Mouse (Mus musculus) heart, embryonic 11.5 days (tissue): ENCODE results near the gene Pafah1b2. TPM values are rescaled to one million over a fixed set of nuclear protein-coding genes. Genes with fewer than 3 reads are reported as not detected.

Experiments used
- ATAC-seq: fragments of 200-750 bp; cut with Nextera tagmentation; replicated peaks from 2 replicates; pipeline ENCODE4 v1.8.0; 2017; ENCODE audit warnings: moderate library complexity; ENCODE audit not compliant: insufficient number of reproducible peaks, low FRiP score, low TSS enrichment
- H3K27ac ChIP-seq: fragments of 300-500 bp; sonication (generic); 2 replicates; pipeline ENCODE4 v1.5.1; 2014; ENCODE audit warnings: mild to moderate bottlenecking, low read depth, low read length
- H3K27me3 ChIP-seq: fragments of 300-500 bp; sonication (generic); 2 replicates; pipeline ENCODE4 v1.6.1; 2014; ENCODE audit warnings: mild to moderate bottlenecking, low read length, mixed read lengths; ENCODE audit not compliant: control insufficient read depth, insufficient read depth
- H3K36me3 ChIP-seq: fragments of 300-500 bp; sonication (generic); 2 replicates; pipeline ENCODE4 v1.6.1; 2014; ENCODE audit warnings: mild to moderate bottlenecking, low read length, moderate library complexity, mixed read lengths; ENCODE audit not compliant: control insufficient read depth, insufficient read depth
- H3K4me1 ChIP-seq: fragments of 300-500 bp; sonication (generic); 2 replicates; pipeline ENCODE4 v1.6.1; 2014; ENCODE audit warnings: low read length; ENCODE audit not compliant: control insufficient read depth, insufficient read depth
- H3K4me2 ChIP-seq: fragments of 300-500 bp; sonication (generic); 2 replicates; pipeline ENCODE4 v1.6.1; 2014; ENCODE audit warnings: mild to moderate bottlenecking, moderate library complexity
- H3K4me3 ChIP-seq: fragments of 300-500 bp; sonication (generic); 2 replicates; pipeline ENCODE4 v1.5.1; 2014; ENCODE audit warnings: low read depth, low read length
- H3K9ac ChIP-seq: fragments of 300-500 bp; sonication (generic); 2 replicates; pipeline ENCODE4 v1.6.1; 2014; ENCODE audit warnings: mild to moderate bottlenecking, low read depth, low read length, moderate library complexity
- H3K9me3 ChIP-seq: fragments of 300-500 bp; sonication (generic); replicated peaks from 2 replicates; pipeline ENCODE4 v1.6.1; 2016; ENCODE audit warnings: low read length; ENCODE audit not compliant: control insufficient read depth
- WGBS: fragments of 180-500 bp; shearing (Covaris S2); extraction: QIAGEN DNeasy Blood & Tissue Kit; methylation state at CpG from one replicate; pipeline ENCODE4 v1.1.7; 2014; ENCODE audit not compliant: insufficient replicate concordance; 5-methylcytosine and 5-hydroxymethylcytosine counted together
- polyA plus RNA-seq: library from polyadenylated mRNA; unstranded; fragments of >200 nt; fragmentation: Nextera tagmentation; extraction: Ambion mirVana; gene quantifications from 2 replicates; pipeline ENCODE4 v1.2.1, GENCODE M21; 2014

Gene Pafah1b2
- polyA plus RNA-seq, 1 experiment from 2014 or later = 155 TPM

DNA sequence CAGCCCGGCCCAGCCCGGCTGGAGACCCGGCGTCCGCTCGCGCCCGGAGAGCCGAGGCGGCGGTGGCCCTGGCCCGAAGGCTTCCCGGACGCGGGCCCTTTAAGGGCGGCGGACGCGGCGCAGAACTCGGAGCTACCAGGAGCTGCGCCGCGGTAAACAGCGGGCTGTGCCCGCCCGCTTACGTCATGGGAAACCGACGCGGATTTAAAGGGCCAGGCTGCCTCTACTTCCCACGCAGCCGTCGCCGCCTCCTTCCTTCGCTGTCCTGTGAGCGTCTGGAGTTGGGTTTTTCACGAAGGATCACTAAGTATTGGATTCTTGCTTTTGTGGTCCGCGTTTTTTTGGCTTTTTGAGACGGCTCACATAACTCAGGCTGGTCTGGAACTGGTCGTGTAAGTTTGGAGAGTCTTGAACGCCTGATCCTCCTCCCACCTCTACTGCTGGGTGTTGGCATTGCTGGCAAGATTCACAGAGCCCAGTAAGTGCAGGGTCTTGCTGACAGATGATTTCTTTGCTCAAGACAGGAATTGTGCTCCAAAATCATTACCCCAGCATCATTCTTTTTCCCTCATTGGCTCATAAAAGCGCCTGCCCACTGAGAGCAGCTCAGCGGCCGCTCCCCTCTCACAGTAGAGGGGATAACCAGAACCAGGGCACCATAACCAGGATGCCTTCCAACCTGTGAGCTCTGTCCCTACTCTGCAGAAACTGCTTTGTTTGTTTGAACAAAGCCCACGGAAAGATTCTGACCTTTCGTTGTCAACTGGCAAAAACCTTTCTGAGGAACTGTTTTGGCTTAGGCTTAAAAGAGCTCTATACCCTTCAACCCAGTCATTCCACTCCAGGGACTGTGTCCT lies 57.2 kb downstream of the Pafah1b2 start, which contains the start of gene Sidt2:
Gene Sidt2 (minus strand): TSS at position 152 of the 857 bp plus-strand sequence.
- ATAC-seq = peak; percentile 92
- WGBS = under 1% methylated on average over 48 of the region's 48 CpGs

DNA sequence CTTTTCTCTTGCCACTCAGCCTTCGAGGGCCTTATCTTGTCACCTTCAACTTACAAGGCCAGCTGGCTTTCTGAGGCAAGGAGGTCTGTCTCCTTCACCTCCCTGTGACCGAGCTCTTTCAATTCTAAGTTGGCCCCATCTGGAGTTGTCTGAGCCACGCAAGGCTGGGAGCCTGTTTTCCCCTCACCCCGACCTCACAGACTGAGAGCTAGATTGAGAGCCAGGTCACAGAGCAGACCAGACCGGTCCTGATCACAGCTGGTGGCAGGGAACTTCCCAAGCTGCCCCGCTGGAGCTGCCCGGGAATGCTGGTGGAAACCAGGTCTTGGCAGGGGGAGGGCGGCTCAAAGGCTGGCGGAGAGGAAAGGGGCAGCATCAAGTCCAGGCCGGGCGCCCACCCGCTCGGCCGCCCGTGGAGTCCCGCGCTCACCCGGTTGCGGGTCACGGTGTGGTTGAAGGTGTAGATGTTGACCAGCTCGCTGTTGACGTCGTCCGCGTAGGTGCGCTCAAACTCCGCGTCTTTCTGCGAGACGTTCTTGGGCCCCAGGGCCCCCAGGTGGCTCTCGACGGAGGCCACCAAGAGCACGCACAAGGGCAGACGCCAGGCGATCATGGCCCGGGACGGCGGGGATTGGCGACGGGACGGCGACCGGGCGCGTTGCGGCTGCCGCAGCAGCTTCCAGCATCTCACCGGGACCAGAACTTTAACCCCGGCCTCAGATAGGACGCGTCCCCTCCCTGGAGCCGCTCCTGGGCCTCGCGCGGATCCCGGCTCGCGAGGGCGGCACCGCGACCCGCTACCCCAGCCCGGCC lies 58.0 kb downstream of the Pafah1b2 start:
- ATAC-seq = peak; percentile 24; the same call in 1 of the 2 replicates
- Histone ChIP-seq H3K27me3 (no peaks in the 10 kb centered on the region), H3K4me3 (peak overlapping the region; percentile 67), H3K4me1 (peaks cover 13% of the 10 kb centered on the region), H3K4me2 (peak overlapping the region; percentile 92), H3K9me3 (no peaks in the 10 kb centered on the region), H3K27ac (peak overlapping the region; percentile 70), H3K9ac (peak overlapping the region; percentile 88), H3K36me3 (peaks cover 5% of the 10 kb centered on the region)
- WGBS = under 1% methylated on average over 61 of the region's 63 CpGs

More for the DNA sequence above, 57.2 kb downstream of the Pafah1b2 start, which contains the start of gene Sidt2:
- H3K9me3 ChIP-seq = no peaks in the 10 kb centered on the region
- H3K27me3 ChIP-seq = no peaks in the 10 kb centered on the region
- peak within 1 kb of the TSS; percentile 92 for H3K4me2 ChIP-seq
- H3K27ac ChIP-seq = peak within 1 kb of the TSS; percentile 70
- peaks cover 13% of the 10 kb centered on the region for H3K4me1 ChIP-seq
- peak within 1 kb of the TSS; percentile 67 for H3K4me3 ChIP-seq
- H3K36me3 ChIP-seq = peaks cover 3% of the 10 kb centered on the region; the same call in 1 of the 2 replicates
- H3K9ac ChIP-seq = peak within 1 kb of the TSS; percentile 88

DNA sequence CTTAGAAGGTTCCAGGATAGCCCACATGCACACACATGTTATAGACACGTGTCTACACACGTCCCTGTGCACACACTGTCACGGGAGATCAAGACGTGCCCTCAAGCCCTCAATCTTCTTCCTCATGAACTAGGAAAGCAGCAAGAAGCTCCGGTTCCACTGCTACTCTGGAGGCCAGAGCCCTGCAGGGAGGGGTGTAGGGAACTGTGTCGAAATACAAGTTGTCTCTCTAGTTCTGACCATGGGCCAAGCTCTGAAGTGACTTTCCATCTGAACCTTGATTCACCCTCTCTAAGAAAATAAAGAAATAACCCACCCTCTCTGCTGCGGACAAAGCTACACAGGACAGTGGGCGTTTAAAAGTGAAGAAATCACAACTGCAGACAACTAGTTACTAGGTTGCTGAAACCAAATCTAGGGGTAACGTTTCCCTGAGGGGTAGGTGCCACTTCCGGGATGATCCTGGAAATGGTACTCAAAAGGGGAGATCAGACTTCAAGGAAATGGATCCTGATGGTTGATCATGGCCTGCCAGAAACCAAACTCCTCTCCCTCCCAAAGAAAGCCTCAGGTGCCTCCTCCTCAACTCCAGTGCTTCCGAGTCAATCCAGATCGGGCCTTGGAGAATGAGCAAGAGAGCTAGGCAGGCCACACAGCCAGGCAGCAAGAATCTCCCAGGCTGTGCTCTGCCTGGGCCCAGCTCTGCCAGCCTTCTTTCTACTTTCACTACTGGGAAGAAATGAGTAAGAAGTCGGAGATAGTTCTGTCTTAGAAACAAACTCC lies 58.8 kb downstream of the Pafah1b2 start:
- Histone ChIP-seq H3K4me2 (peak overlapping the region; percentile 92), H3K4me1 (peaks cover 13% of the 10 kb centered on the region), H3K9ac (peak overlapping the region; percentile 88), H3K4me3 (peak overlapping the region; percentile 67), H3K36me3 (peaks cover 10% of the 10 kb centered on the region), H3K27ac (peak overlapping the region; percentile 70), H3K9me3 (no peaks in the 10 kb centered on the region), H3K27me3 (no peaks in the 10 kb centered on the region)
- 59% methylated on average over 13 of the region's 13 CpGs for WGBS
- ATAC-seq = no peak

DNA sequence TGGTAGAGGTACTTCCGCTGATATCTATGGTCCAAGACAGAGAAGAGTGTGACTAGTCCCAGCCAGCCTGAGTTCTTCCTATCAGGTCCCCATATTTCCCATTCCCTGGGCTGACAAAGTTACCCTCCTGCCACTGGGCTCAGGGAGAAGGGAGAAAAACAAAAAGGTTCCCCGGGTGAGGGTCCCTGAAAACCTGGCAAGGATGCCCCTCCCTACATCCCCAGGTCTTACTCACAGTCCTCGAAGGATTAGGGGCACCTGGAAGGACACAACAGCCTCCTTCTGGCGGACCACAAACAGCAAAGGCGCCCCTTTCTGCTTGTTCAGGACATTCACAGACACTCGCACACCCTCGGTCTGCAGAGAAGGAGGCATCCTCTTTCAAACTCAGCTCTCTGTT lies 59.6 kb downstream of the Pafah1b2 start:
- no peak for ATAC-seq

DNA sequence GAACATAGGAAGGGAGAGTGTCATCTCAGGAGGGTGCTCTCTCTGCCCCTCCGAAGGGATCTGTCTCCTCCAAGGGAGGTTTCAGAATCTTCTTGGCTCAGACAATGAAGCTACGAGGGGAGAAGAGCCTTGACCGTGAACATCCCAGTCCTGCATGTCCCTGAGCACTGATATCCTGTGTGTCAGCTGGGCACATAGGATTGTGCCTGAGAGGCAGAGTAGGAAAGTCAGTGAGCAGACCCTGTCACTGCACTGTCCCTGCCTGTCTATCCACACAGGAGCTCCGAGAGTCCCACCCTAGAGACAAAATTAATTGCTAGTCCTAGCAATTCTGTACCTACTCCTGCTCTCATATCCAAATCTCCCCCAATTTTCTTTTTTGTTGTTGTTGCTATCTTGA lies 60.4 kb downstream of the Pafah1b2 start:
- Histone ChIP-seq H3K27me3 (no peaks in the 10 kb centered on the region), H3K9me3 (no peaks in the 10 kb centered on the region), H3K4me1 (peaks cover 13% of the 10 kb centered on the region), H3K4me2 (no peak overlapping the region), H3K36me3 (peaks cover 10% of the 10 kb centered on the region), H3K27ac (no peak overlapping the region), H3K9ac (no peak overlapping the region), H3K4me3 (no peak overlapping the region)
- no peak for ATAC-seq
- 86% methylated on average over 4 of the region's 4 CpGs for WGBS

More for the DNA sequence above, 59.6 kb downstream of the Pafah1b2 start:
- Histone ChIP-seq H3K4me2 (peak overlapping the region; percentile 92; the same call in 1 of the 2 replicates), H3K9ac (peak overlapping the region; percentile 88; the same call in 1 of the 2 replicates), H3K4me3 (no peak overlapping the region), H3K36me3 (peaks cover 10% of the 10 kb centered on the region), H3K9me3 (no peaks in the 10 kb centered on the region), H3K27me3 (no peaks in the 10 kb centered on the region), H3K4me1 (peaks cover 13% of the 10 kb centered on the region), H3K27ac (no peak overlapping the region)
- WGBS = 83% methylated on average over 7 of the region's 7 CpGs

DNA sequence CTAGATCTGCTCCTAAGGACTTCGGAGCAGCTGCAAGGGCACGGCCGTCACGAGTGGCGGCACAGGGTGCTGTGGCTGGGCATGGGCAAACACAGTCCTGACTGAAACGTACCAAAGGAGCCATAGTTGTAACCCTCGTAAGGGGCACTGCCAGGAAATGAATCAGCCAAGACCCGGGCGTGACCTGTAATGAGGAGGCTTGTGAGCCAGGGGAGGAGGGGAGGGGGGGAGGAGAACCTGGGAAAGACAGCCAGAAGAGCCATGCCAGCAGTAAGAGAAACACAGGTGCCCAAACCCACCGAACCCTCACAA lies 65.7 kb downstream of the Pafah1b2 start:
- ATAC-seq = no peak
- Histone ChIP-seq H3K4me3 (no peak overlapping the region), H3K27me3 (no peaks in the 10 kb centered on the region), H3K9me3 (no peaks in the 10 kb centered on the region), H3K27ac (no peak overlapping the region), H3K36me3 (peaks cover 37% of the 10 kb centered on the region), H3K9ac (no peak overlapping the region), H3K4me2 (no peak overlapping the region), H3K4me1 (no peaks in the 10 kb centered on the region)
- 86% methylated on average over 10 of the region's 10 CpGs for WGBS

DNA sequence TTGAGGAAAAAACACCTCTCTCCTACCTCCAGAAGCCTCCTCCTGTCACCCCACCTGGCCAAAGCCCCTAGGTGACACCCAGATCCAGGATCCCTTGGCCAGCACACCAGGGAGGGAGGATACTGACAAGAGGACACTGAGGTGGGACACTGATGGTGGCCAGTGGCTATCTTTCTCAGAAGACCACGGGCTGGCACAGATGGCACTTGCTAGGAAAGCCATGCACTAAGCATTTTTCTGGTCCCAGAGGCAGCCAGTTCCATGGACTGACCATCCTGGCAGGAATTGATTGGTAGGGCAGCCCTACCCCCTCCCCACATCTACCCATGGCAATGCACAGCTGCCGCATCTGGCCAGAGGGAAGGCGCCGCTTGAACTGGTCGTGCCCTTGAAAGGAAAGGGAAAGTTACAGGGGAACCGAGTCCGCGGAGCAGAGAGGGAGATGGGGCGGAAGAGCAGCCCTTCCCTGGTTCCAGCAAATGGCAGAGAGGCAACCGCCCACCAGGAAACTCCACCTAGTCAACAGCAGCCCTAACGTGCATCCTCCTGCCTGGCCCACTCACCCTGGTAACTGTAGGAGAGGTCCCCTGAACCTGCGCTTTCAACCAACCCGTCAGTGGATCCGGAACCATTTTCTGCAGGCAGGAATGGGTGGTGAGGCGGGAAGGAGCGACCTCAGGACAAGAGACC lies 66.2 kb downstream of the Pafah1b2 start:
- H3K36me3 ChIP-seq = peaks cover 37% of the 10 kb centered on the region
- WGBS = 80% methylated on average over 16 of the region's 16 CpGs
- no peak overlapping the region for H3K4me2 ChIP-seq

More for the DNA sequence above, 66.2 kb downstream of the Pafah1b2 start:
- no peaks in the 10 kb centered on the region for H3K9me3 ChIP-seq
- no peaks in the 10 kb centered on the region for H3K27me3 ChIP-seq
- no peak overlapping the region for H3K9ac ChIP-seq
- no peak overlapping the region for H3K4me3 ChIP-seq
- H3K27ac ChIP-seq = no peak overlapping the region
- ATAC-seq = no peak
- H3K4me1 ChIP-seq = no peaks in the 10 kb centered on the region
